8 mouse cellular contexts compared by ENCODE assay signal in the genomic region with DNA sequence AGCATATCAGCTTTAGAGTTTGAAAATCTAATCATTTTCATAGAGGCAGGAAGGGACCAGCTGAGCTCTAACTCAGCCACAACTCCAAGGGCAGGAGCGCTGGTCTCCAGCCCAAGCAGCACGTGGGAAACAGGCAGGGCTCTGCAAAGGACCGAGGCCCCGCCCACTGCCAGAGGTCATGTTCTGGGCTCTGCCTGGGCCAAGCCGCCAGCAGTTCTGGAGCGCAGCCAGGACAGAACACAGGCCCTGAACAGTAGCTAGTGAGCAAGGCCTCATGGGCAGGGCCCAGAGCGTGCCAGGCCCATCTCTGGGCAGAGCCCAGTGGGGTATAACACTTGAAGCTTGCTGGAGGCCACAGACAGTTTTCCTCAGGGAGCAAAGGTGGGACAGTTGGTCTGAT.
DNase-seq lines count a peak whose midpoint lies in the region; ATAC-seq and TF ChIP-seq lines count a peak whose summit lies in the region.

No protein-coding gene starts in this region.

- 8% methylated on average over 7 of the region's 7 CpGs for WGBS in forebrain, embryonic 16.5 days
- WGBS in heart, postnatal 0 days = 6% methylated on average over 7 of the region's 7 CpGs
- 16% methylated on average over 7 of the region's 7 CpGs for WGBS in liver, embryonic 11.5 days
- 14% methylated on average over 7 of the region's 7 CpGs for WGBS in neural tube, embryonic 13.5 days

- TF ChIP-seq EP300 in heart, postnatal 0 days (IDR thresholded peaks at IDR 0.05; ENCODE audit: low read depth) = no peak

- no peak overlapping the region for H3K9ac ChIP-seq in forebrain, embryonic 16.5 days (replicated peaks; ENCODE audit: low read depth, low read length)
- 0 out of 2 replicates have a peak overlapping the region, but pooled peaks have one; percentile 32 for H3K9ac ChIP-seq in heart, postnatal 0 days (replicated peaks; ENCODE audit: low read depth, low read length)
- no peak overlapping the region for H3K9ac ChIP-seq in liver, embryonic 11.5 days (ENCODE audit: low read depth, low read length)
- H3K9ac ChIP-seq in neural tube, embryonic 13.5 days = no peak overlapping the region

- no peaks in the 10 kb centered on the region for H3K9me3 ChIP-seq in forebrain, embryonic 16.5 days (ENCODE audit: control insufficient read depth, low read length)
- H3K9me3 ChIP-seq in heart, postnatal 0 days (replicated peaks; ENCODE audit: control insufficient read depth, low read length) = no peaks in the 10 kb centered on the region
- no peaks in the 10 kb centered on the region for H3K9me3 ChIP-seq in liver, embryonic 11.5 days (ENCODE audit: control insufficient read depth, low read length)
- no peaks in the 10 kb centered on the region for H3K9me3 ChIP-seq in neural tube, embryonic 13.5 days

- H3K27me3 ChIP-seq in forebrain, embryonic 16.5 days (replicated peaks; ENCODE audit: control insufficient read depth, insufficient read depth, low read length) = no peaks in the 10 kb centered on the region
- no peaks in the 10 kb centered on the region for H3K27me3 ChIP-seq in heart, postnatal 0 days (ENCODE audit: control insufficient read depth, insufficient read depth, low read length)
- H3K27me3 ChIP-seq in liver, embryonic 11.5 days (replicated peaks; ENCODE audit: control insufficient read depth, insufficient read depth, low read length) = peaks cover 6% of the 10 kb centered on the region; the same call in 1 of the 2 replicates
- H3K27me3 ChIP-seq in neural tube, embryonic 13.5 days = peaks cover 83% of the 10 kb centered on the region

- DNase-seq in spleen, adult 18-20 months = peak; percentile 37 to 39
- DNase-seq in spleen, adult 12 weeks (ENCODE audit: low spot score) = no peak
- peak; percentile 93 for DNase-seq in heart, postnatal 0 days (ENCODE audit: low spot score)
- DNase-seq in kidney, postnatal 36 days = peak; percentile 99
- peak; percentile 48 for DNase-seq in liver, embryonic 11.5 days (ENCODE audit: low spot score)
- DNase-seq in urinary bladder, postnatal 14 days (ENCODE audit: low spot score) = peak; percentile 91

- H3K4me2 ChIP-seq in forebrain, embryonic 16.5 days (ENCODE audit: low read length) = no peak overlapping the region
- H3K4me2 ChIP-seq in heart, postnatal 0 days (ENCODE audit: low read depth, low read length) = no peak overlapping the region
- H3K4me2 ChIP-seq in liver, embryonic 11.5 days = no peak overlapping the region
- H3K4me2 ChIP-seq in neural tube, embryonic 13.5 days = no peak overlapping the region

- TF ChIP-seq CTCF in heart, postnatal 0 days (IDR thresholded peaks at IDR 0.05; ENCODE audit: low read depth) = no peak

- no peaks in the 10 kb centered on the region for H3K36me3 ChIP-seq in forebrain, embryonic 16.5 days (ENCODE audit: control insufficient read depth, insufficient read depth)
- H3K36me3 ChIP-seq in heart, postnatal 0 days (replicated peaks; ENCODE audit: control insufficient read depth, insufficient read depth, low read length) = no peaks in the 10 kb centered on the region
- no peaks in the 10 kb centered on the region for H3K36me3 ChIP-seq in liver, embryonic 11.5 days (ENCODE audit: control insufficient read depth, insufficient read depth, low read length)
- no peaks in the 10 kb centered on the region for H3K36me3 ChIP-seq in neural tube, embryonic 13.5 days

- H3K4me1 ChIP-seq in forebrain, embryonic 16.5 days (replicated peaks; ENCODE audit: control insufficient read depth, insufficient read depth, low read length) = peaks cover 60% of the 10 kb centered on the region
- H3K4me1 ChIP-seq in heart, postnatal 0 days (ENCODE audit: control insufficient read depth, insufficient read depth) = peaks cover 51% of the 10 kb centered on the region
- H3K4me1 ChIP-seq in liver, embryonic 11.5 days (replicated peaks; ENCODE audit: control insufficient read depth, insufficient read depth, low read length) = peaks cover 21% of the 10 kb centered on the region
- peaks cover 93% of the 10 kb centered on the region for H3K4me1 ChIP-seq in neural tube, embryonic 13.5 days (replicated peaks)

- no peak overlapping the region for H3K27ac ChIP-seq in forebrain, embryonic 16.5 days (ENCODE audit: low read length)
- H3K27ac ChIP-seq in heart, postnatal 0 days (ENCODE audit: low read depth) = peak overlapping the region; percentile 94
- H3K27ac ChIP-seq in liver, embryonic 11.5 days (ENCODE audit: low read depth, low read length) = no peak overlapping the region
- H3K27ac ChIP-seq in neural tube, embryonic 13.5 days (replicated peaks) = no peak overlapping the region

- peak; percentile 39 for ATAC-seq in forebrain, embryonic 16.5 days
- ATAC-seq in heart, postnatal 0 days (ENCODE audit: insufficient read depth, low read depth) = peak; percentile 92
- ATAC-seq in liver, embryonic 11.5 days (replicated peaks; ENCODE audit: low FRiP score) = peak; percentile 57
- peak; percentile 44 for ATAC-seq in neural tube, embryonic 13.5 days (ENCODE audit: low read depth)

- H3K4me3 ChIP-seq in forebrain, embryonic 16.5 days (replicated peaks; ENCODE audit: low read length) = no peak overlapping the region
- no peak overlapping the region for H3K4me3 ChIP-seq in heart, postnatal 0 days (ENCODE audit: low read depth, low read length)
- no peak overlapping the region for H3K4me3 ChIP-seq in liver, embryonic 11.5 days (ENCODE audit: low read depth, low read length)
- H3K4me3 ChIP-seq in neural tube, embryonic 13.5 days = no peak overlapping the region

Comparison
In these comparisons a context has a peak if more than half of its experiments do, and no peak if none do; other contexts are left out.
1. ATAC-seq: peak in every context shown above with its lines; median percentile 92 in heart, postnatal 0 days; 57 in liver, embryonic 11.5 days; 44 in neural tube, embryonic 13.5 days; 39 in forebrain, embryonic 16.5 days.